Mouse (Mus musculus) liver, postnatal 0 days (tissue): ENCODE results near the gene Gm5788.
"Not testable (repeated sequence)": the region's sequence is repeated elsewhere in the genome, so short reads cannot be mapped to it uniquely, and the experiment has no call there.

ENCODE experiments used
- CTCF ChIP-seq: sonication (generic); IDR thresholded peaks from 2 replicates; pipeline ENCODE4 v1.5.1; 2016; ENCODE audit warnings: antibody characterized with exemption, low read depth
- EP300 ChIP-seq: IDR thresholded peaks from 2 replicates; pipeline ENCODE4 v1.6.1; 2016; ENCODE audit warnings: antibody characterized with exemption, low read depth, mild to moderate bottlenecking

GRCm38 (mm10) chr12:87488683-87489082 is 5.8 kb upstream of the Gm5788 start:
- not testable (repeated sequence) for TF ChIP-seq CTCF, EP300
